Mouse (Mus musculus): Measurements from ENCODE around the gene Tshr. TPM values are rescaled to one million over a fixed set of nuclear protein-coding genes. Genes with fewer than 3 reads are reported as not detected.
"Not testable (repeated sequence)": the region's sequence is repeated elsewhere in the genome, so short reads cannot be mapped to it uniquely, and the experiment has no call there.

Tshr gene
- total RNA-seq, 2 experiments from 2014 or later: 0.05 to 0.36 TPM

DNA sequence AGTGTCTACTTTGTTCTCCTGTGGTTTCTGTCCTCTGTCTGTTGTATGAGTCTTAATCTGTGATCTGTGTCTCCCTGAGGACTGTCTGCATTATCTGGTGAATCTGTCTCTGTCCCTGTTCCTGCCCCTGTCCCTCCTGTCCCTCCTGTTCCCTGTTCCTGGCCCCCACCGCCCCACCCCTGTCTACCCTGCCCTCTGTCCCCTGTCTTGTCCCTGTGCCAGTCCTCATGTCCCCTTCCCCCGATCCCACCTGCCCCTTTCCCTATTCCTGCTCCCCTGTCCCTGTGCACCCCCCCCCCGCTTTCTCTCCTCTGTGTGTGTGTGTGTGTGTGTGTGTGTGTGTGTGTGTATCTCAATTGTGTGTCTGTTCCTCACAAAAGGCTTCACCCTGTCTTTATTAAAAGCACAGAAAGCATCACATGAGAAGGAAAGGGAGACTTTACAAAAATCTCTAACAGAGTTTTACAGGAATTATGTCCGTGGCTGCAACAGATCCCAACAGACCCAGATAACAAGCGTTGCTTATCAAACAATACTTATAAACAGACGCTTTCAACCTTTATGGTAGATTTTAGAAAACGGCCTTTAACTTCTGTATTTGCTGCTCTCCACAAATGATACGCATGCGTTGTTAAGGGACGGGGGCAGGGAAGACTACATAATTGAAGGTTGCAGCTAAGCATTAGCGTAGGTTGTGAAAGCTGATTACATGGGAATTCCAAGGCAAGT lies 111.3 kb downstream of the Tshr start:
- intact Hi-C loops (cut with DNase I): no loop called here
- no peak for DNase-seq (ENCODE audit: low spot score)

DNA sequence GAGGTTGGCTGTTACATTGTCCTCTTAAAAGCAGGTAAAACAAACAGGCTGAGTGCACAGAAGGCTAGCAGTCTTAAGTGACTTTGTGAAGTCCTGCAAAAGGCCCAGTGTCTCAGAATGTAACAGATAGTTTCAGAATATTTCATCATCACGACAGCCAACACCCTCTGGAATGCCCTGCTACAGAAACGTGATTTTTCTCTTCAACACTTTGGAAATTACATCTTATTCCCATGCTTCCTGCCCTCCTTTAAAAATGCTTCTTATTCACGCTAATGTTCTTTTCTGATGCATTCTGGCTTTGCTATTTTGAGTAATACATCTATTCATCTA lies 111.8 kb downstream of the Tshr start:
- no peak for DNase-seq (ENCODE audit: low spot score)
- intact Hi-C loops (cut with DNase I): no loop called here

DNA sequence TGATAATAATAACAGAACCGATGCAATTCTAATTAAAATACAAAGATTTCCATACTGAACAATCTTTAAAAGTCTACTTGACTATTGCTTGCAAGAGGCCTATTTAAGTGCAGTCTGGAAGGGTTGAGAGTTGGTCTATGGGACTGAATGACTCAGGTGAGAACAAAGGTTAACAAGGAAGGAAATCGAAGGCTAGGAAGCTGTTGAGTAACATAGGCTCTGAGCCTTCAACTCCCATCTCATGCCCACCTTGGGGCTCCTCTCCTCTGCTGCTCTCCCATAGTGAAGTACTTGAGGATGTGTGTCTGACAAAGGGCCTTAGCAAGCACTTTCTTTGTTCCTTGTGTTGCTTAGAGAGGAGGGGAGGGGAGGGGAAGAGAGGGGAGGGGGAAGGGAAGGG lies 116.1 kb downstream of the Tshr start:
- intact Hi-C loops (cut with DNase I): no loop called here
- no peak for DNase-seq (ENCODE audit: low spot score)

DNA sequence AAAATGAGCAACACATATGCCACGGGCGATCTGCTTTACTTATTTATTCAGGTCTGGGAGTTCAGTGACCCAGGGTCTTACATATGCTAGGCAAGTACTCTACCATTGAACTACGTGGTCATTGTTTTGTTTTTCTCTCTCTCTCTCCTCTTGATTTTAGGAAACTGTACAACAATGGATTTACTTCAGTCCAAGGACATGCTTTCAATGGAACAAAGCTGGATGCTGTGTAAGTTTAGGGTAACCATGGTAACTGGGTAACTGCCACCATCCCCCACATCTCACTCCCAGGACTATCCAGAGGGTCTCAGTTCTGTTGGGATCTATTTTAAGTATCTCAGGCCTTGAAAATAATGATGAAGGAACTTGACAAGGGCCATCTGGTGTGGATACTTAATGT lies 127.4 kb downstream of the Tshr start:
- DNase-seq (ENCODE audit: low spot score): no peak
- intact Hi-C loops (cut with DNase I): no loop called here

DNA sequence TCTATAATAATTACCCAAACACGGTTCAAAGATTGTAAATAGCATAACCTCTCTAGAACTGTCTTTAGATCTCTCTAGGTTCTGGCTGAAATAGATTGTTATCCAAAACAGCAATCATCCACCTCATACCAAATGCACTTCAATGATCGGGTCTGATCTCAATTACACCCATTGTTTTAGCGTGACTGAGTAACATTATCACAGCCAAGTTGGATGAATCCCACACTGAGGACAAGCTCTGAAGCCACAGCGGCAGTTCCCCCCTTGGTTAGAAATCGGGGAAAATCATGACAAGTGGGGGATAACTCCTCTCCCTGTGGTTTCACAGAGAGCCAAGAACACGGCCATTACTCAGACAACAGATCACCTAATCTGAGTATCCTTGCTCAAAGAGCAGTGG lies 129.6 kb downstream of the Tshr start:
- intact Hi-C loops (cut with DNase I): no loop called here
- no peak for DNase-seq (ENCODE audit: low spot score)

DNA sequence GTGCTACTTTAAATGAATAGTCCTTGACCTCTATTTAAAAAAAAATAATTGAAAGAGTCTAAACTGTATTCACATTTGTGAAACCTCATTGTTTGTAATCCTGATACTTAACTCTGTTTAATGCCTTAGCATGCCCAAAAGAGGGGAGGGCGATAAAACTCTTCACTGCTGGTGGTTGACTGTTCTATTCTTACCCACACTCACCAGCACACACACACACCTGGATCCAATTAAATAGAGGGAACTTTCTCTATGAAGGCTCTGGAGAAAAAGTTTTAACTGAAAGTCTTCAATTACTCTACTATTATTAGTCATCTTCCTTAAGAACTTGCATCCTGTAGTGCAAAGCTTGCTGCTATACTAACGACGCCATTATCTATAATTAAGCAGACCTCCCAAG lies 133.4 kb downstream of the Tshr start:
- no peak for DNase-seq (ENCODE audit: low spot score)
- intact Hi-C loops (cut with DNase I): no loop called here

DNA sequence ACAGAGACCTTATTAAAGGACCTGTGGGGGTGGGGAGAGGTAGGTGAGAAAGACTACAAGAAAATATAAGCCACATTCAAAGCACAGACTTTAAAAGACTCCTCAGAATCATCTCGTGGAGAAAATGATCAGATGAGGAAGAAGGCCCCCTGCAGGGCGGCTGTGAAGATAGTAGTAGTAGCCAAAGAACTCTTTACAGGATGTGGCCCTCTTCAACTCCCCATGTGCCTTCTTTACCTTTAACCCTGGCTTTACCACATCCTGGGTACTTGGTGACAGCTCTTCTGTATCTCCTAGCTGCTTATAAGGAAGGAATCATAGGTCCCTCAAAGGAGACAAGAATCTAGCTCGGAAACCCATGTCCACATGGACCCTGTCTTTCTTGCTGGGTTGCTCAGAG lies 139.3 kb downstream of the Tshr start:
- intact Hi-C loops (cut with DNase I): no loop called here
- DNase-seq (ENCODE audit: low spot score): no peak

DNA sequence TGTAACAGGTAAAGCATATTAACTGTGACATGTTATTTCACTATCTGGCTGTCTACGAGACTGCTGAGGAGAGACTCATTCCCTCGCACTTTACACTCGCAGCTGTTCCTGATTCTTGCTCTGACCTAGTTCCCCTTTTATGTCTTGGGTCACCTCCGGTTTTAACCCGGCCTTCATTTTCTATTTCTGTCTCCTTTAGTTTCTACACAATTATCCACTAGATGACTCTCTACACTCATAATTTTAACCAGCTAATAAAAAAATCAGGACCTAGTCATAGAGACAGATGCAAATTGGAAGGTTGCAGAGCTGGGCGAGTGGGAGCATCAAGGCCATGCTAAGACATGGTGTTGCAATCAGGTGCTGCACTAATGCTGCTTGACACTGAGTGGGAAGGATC lies 150.2 kb downstream of the Tshr start:
- intact Hi-C loops (cut with DNase I): no loop called here
- DNase-seq (ENCODE audit: low spot score): no peak

DNA sequence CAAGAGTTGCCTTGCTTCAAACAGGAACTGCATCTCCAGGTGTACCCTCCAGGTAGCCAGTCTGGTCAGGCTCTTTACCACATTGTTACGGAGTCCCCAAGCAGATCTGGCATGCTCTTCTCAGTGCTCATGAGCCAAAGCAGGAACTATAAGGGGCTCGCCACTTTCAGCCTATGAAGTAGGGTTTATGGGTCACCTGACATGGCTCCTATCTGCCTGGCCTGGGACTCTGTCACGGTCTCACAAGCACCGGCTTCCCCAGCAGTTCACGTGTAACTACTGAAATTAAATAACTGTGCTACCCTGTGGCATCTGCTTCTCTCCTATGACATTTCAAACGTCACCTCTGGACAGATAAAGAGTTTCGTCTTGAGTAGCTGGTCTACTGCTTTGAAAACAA lies 155.8 kb downstream of the Tshr start:
- intact Hi-C loops (cut with DNase I): no loop called here
- no peak for DNase-seq (ENCODE audit: low spot score)

DNA sequence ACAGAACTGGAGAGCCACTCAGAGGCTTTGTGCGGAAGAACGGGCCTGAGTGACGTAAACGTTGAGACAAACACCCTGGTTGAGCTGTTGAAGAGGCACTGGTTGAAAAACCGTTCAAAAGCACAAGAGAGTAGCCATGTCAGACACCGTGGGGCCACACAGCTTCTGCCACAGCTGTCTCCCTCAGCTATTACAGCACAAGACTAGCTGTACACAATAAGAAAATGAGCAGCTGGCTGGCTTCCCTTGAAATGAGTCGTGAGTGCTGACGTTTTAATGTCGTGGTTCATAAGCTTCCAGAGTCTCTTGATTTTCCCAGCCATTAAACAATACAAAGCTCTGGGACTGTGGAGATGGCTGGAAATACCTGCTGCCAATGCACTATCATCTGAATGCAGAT lies 165.1 kb downstream of the Tshr start:
- intact Hi-C loops (cut with DNase I): no loop called here
- no peak for DNase-seq (ENCODE audit: low spot score)

DNA sequence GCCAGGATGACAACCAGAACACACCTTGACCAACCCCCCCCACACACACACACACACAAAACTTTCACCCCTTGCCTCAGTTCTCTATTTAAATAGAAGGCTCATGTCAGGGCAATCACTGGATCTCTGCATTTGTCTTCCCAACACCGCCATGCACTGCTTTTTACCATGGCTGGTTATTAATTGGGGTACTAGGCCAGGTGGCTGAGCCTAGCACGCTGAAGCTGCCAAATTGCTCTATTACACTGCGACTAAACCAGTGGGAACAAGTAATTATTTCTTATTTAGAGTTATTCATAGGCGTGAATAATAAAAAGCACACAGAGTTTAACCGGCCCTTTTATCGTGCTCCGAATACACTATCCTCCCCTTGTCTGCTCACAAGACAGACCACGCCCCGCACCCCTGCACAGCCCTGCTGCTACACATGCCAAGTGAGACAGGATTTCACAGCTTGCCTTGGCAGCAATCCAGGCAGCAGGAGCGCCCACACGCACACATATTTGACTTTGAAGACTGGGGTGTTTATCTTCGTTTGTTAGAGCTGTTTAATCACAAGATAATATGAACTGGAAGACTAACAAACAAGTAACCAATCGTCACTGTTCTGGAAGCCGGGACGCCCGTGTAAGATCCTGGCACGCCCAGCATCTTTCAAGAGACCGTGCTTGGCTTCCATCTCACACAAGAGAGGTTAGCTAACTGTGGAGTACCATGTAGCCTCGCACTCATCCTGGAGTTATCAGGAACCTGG lies 167.6 kb downstream of the Tshr start:
- peak; percentile 27 for DNase-seq (ENCODE audit: low spot score)
- intact Hi-C loops (cut with DNase I): no loop called here

DNA sequence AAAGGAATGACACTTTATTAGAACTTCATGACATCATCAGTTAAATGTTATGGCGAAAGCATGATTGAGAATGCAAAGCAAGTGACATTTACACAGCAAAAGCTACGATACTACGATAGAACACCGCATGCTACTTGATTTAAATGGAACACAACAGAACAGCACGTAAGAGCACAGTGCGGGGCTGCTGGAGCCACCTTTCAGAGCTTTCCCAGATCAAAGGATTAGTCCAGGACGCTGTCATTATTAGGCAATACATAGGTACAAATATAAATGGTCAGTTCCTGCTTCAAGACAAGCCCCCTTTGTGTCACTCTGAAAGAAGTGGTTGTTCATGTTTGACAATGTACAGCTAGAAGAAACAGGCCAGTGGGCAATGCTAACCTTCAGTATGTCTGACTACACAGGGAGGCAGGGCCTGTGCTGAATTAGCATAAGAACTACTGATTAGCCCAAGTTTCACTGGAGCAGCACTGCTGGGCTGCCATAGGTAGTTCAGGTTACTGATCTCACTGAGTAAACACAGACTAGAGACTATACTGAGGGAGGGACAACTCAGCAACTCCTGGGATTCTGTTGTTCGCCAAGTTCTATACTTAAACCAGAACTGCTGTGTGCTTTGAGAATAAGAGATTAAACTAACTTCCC lies 173.1 kb downstream of the Tshr start:
- intact Hi-C loops (cut with DNase I): not testable (repeated sequence)

DNA sequence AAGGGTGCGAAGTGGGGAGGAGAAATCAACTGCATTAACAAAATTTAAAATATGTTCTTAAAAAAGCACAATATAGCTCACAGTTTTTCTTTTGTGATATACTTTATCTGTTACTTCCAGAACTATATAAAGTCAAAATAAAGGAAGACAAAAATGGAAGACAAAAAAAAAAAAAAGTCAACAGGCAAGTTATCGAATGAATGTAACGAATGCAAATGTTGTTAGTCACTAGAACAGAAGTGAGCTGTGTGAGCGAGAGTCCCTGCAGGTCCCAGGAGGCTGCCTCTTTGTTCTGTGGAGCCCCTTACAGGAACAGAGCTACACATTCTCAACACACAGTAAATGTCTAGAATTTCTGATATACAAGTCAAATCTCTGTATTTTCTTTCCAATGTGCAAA lies 173.8 kb downstream of the Tshr start:
- intact Hi-C loops (cut with DNase I); DNase-seq (ENCODE audit: low spot score): not testable (repeated sequence)

More for the DNA sequence above, 173.1 kb downstream of the Tshr start:
- not testable (repeated sequence) for DNase-seq (ENCODE audit: low spot score)

DNA sequence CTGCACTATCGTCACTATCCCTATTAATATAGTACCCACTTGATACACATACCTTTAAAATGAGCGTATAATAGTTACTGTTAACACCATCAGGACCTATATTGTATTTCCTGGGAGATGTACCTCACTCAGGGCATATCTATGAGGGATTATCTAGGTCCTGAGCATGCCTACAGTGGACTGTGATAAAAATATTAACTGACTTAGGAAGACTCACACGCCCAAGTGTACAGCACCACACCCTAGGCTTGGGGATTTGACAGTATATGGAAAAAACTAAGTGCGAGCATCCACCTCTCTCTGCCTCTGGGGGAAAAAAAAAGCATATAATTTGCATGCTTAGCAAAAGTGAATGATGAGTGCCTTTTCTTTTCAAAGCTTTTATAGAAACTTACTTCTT lies 182.8 kb downstream of the Tshr start:
- no peak for DNase-seq (ENCODE audit: low spot score)
- intact Hi-C loops (cut with DNase I): no loop called here

DNA sequence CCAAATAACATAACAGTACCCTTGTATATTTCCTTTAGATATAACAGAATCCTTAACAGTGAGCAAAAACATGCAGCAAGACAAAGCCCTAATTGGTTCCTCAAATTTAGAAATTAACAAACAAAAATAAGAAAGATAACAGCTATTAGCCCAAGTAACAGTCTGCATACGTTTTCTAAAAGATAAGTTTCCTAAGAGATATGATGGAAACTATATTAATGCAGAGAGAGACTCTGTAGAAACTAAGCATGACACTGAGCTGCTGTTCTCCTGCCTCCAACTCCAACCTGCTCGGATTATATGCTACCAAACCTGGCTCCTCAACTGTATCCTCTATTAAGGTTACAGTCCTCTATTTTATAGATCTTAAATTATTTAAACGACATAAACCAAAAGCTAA lies 184.9 kb downstream of the Tshr start:
- DNase-seq (ENCODE audit: low spot score): no peak
- intact Hi-C loops (cut with DNase I): no loop called here

DNA sequence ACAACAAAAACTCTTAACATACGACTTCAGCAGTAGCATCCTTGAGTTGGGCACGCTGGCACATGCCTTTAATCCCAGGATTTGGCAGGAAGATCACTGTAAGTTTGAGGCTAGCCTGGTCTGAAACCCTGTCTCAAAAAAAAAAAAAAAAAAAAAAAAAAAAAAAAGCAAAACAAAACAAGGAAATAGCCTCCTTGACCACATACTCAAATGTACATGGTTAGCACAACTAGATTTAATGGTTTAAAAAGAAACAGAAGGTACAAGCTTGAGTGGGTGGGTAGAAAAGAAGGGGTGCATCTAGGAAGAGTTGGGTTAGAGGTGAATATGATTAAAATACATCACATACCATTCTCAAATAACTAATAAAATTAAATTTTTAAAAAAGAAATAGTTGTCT lies 187.3 kb downstream of the Tshr start:
- intact Hi-C loops (cut with DNase I): no loop called here
- no peak for DNase-seq (ENCODE audit: low spot score)

DNA sequence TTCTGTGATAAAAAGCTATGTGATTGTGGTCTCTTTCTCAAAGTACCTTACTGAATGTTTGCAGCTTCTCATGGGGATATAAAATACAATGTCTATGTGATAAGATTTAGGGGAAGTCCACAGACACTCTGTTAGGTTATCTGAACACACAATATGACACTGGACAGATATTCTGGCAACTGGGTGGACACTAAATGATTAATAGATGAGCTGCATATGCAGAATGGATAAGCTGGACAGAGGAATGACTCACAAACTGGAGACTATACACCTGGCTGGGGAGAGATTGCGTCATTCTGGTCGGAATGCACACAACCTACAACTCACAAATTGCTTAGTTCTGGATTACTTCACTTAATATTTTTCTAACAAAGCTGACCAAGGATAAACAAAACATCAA lies 195.3 kb downstream of the Tshr start:
- intact Hi-C loops (cut with DNase I): loop anchor here (5.0 kb wide), 1 partner anchor 192 kb away; no protein-coding TSS in a partner anchor
- DNase-seq (ENCODE audit: low spot score): no peak

DNA sequence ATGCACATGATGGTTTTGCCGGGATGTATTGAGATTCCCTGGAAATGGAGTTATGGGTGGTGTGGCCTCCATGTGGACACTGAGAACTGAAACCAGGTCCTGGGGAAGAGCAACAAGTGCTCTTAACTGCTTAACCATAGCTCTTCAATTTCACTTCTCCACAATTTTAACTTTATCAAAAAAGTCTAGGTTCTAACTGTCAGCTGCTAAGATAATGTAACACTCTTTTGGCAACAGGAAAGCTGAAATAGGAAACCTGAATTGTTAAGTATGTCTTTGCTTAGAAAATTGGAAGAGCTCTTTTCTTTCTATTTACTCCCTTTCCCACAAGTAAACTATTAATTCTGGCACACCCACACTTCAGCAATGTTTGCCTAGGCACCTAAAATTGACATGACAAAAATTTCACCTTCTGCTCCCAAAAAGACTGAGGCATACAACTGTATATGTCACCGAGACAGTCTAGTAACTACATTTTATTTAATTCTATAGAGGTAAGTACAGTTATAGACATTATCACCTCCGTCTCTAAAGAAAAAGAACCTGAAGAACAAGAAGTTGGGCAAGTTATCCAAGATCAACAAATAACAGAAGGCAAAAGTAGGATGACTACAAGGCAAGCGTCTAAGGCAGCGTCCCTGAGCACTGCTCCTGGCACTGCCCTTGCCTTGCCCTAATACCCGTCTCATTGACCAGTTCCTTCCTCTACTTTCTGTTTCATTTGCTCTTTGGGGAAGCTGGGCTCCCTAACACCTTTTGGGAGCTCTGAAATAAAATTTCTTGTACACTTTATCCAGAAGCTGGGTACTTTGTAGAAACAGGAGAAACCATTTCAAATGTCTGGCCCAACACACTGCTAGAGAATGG lies 197.1 kb downstream of the Tshr start:
- no peak for DNase-seq (ENCODE audit: low spot score)
- intact Hi-C loops (cut with DNase I): loop anchor here (5.0 kb wide), 1 partner anchor 194 kb away; no protein-coding TSS in a partner anchor

DNA sequence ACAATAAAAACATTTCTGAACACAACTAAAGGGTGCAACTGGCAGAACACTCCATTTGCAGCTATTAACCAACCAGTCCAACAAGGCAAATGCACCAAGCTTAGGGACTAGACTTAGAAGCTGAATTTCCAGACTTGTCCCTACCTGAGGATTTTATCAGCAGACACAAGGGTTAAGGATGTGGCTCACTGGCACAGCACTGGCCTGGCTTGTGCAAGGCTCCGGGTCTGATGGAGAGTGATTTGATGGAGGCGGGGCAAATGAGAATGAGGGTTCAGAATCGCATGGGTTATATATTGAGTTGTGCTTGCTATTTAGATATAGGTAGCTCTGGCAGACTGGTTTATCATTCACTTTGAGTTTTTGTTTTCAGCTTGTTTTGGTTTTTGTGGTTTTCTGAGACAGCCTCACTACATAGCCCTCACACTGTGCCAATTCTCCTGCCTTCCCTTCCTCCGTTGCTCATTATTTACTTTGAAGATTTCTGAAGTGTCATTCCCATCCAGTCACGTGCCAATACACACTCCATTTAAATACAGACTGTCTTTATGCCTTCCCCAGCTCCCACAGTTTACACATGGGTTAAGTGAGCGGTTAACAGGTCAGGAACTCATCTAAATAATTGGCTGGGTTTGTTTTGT lies 198.1 kb downstream of the Tshr start:
- no peak for DNase-seq (ENCODE audit: low spot score)
- intact Hi-C loops (cut with DNase I): loop anchor here (5.0 kb wide), 1 partner anchor 195 kb away; no protein-coding TSS in a partner anchor

DNA sequence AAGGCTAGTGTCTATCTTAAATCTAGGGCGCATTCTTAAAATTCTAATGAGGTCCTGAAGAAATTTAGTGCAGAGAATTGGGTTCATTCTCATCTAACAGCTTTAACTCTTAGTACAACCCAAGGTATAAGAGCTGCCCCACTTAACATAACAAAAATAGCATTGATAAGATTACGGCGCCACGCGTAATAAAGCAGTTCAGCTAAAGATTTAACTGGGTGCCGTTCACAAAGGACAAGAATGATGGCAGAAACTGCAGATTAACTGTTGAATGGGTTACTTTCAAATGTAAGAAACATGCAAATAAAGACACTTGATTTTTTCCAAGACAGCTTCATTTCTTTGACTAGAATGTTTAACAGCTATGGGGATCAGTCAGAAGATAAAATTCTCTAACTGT lies 199.0 kb downstream of the Tshr start:
- intact Hi-C loops (cut with DNase I): loop anchor here (5.0 kb wide), 1 partner anchor 196 kb away; no protein-coding TSS in a partner anchor
- no peak for DNase-seq (ENCODE audit: low spot score)
